Mouse (Mus musculus) kidney, embryonic 15.5 days (tissue): Measurements from ENCODE around the gene Hdhd3. TPM values are rescaled to one million over a fixed set of nuclear protein-coding genes. Genes with fewer than 3 reads are reported as not detected.

Source experiments
- ATAC-seq: fragments of 200-750 bp; cut with Nextera tagmentation; replicated peaks from 2 replicates; pipeline ENCODE4 v1.8.0; 2017; ENCODE audit warnings: moderate TSS enrichment; ENCODE audit not compliant: low FRiP score
- H3K27ac ChIP-seq: fragments of 300-500 bp; sonication (generic); 2 replicates; pipeline ENCODE4 v1.5.1; 2015; ENCODE audit warnings: mild to moderate bottlenecking, inconsistent platforms
- H3K27me3 ChIP-seq: fragments of 300-500 bp; sonication (generic); 2 replicates; pipeline ENCODE4 v1.6.1; 2015; ENCODE audit warnings: inconsistent platforms
- H3K36me3 ChIP-seq: fragments of 300-500 bp; sonication (generic); 2 replicates; pipeline ENCODE4 v1.6.1; 2015; ENCODE audit warnings: inconsistent platforms
- H3K4me1 ChIP-seq: fragments of 300-500 bp; sonication (generic); 2 replicates; pipeline ENCODE4 v1.6.1; 2015; ENCODE audit warnings: inconsistent platforms
- H3K4me2 ChIP-seq: fragments of 300-500 bp; sonication (generic); 2 replicates; pipeline ENCODE4 v1.6.1; 2015; ENCODE audit warnings: moderate library complexity, mild to moderate bottlenecking, inconsistent platforms
- H3K4me3 ChIP-seq: fragments of 300-500 bp; sonication (generic); replicated peaks from 2 replicates; pipeline ENCODE4 v1.5.1; 2015; ENCODE audit warnings: mild to moderate bottlenecking, inconsistent platforms
- H3K9ac ChIP-seq: fragments of 300-500 bp; sonication (generic); 2 replicates; pipeline ENCODE4 v1.6.1; 2015; ENCODE audit warnings: mild to moderate bottlenecking, inconsistent platforms
- H3K9me3 ChIP-seq: fragments of 300-500 bp; sonication (generic); replicated peaks from 2 replicates; pipeline ENCODE4 v1.6.1; 2016; ENCODE audit warnings: inconsistent platforms
- WGBS: fragments of 180-500 bp; shearing (Covaris S2); methylation state at CpG from one replicate; pipeline ENCODE4 v1.1.7; 2015; ENCODE audit warnings: mixed read lengths; 5-methylcytosine and 5-hydroxymethylcytosine counted together
- polyA plus RNA-seq: library from polyadenylated mRNA; unstranded; fragments of >200 nt; fragmentation: Nextera tagmentation; extraction: Ambion mirVana; gene quantifications from 2 replicates; pipeline ENCODE4 v1.2.1, GENCODE M21; 2015

Hdhd3 gene
- polyA plus RNA-seq, 1 experiment from 2014 or later: 14.7 TPM

- 96% methylated on average over 1 of the region's 1 CpGs for WGBS
- H3K4me2 ChIP-seq: no peak overlapping the region
- no peak for ATAC-seq
- no peaks in the 10 kb centered on the region for H3K27me3 ChIP-seq
- H3K36me3 ChIP-seq: peaks cover 6% of the 10 kb centered on the region
- no peaks in the 10 kb centered on the region for H3K9me3 ChIP-seq
- H3K4me1 ChIP-seq: 0 out of 2 replicates have a peak, but pooled peaks cover 5% of the 10 kb centered on the region
- no peak overlapping the region for H3K27ac ChIP-seq
- no peak overlapping the region for H3K9ac ChIP-seq
- no peak overlapping the region for H3K4me3 ChIP-seq
These were observed 35.1 kb downstream of the Hdhd3 start for GRCm38 (mm10) chr4:62468158-62468557.

DNA sequence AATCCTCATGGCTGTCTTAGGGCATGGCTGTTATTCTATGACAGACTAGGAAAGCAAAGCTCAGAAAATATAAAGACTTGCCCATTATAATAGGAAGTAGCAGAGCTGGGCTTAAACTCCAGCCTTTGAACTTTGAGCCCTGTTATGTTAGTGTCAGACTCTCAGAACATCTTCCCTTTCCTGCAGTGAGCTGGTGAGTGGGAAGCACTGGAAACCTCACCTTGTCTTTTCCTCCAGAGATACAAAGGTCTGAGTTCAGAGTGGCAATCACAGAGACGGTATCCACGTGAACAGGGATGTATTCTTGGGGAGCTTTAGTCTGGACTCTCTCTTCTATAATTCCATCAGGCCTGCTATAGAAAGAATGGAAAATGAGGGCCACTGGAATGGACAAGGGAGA lies 40.1 kb downstream of the Hdhd3 start:
- H3K4me2 ChIP-seq: no peak overlapping the region
- H3K27ac ChIP-seq: no peak overlapping the region
- ATAC-seq: no peak
- no peaks in the 10 kb centered on the region for H3K27me3 ChIP-seq
- no peak overlapping the region for H3K4me3 ChIP-seq
- H3K9me3 ChIP-seq: no peaks in the 10 kb centered on the region
- 92% methylated on average over 2 of the region's 2 CpGs for WGBS
- peaks cover 16% of the 10 kb centered on the region for H3K36me3 ChIP-seq
- H3K9ac ChIP-seq: no peak overlapping the region
- no peaks in the 10 kb centered on the region for H3K4me1 ChIP-seq

- Histone ChIP-seq H3K4me2 (no peak overlapping the region), H3K4me1 (no peaks in the 10 kb centered on the region), H3K36me3 (peaks cover 21% of the 10 kb centered on the region), H3K27me3 (no peaks in the 10 kb centered on the region), H3K4me3 (no peak overlapping the region), H3K27ac (no peak overlapping the region), H3K9me3 (no peaks in the 10 kb centered on the region), H3K9ac (no peak overlapping the region)
- 88% methylated on average over 8 of the region's 8 CpGs for WGBS
- no peak for ATAC-seq
These were observed 42.9 kb downstream of the Hdhd3 start for GRCm38 (mm10) chr4:62460348-62460747.

GRCm38 (mm10) chr4:62459081-62459480 lies 44.2 kb downstream of the Hdhd3 start:
- ATAC-seq: no peak
- Histone ChIP-seq H3K4me1 (no peaks in the 10 kb centered on the region), H3K27ac (no peak overlapping the region), H3K4me2 (no peak overlapping the region), H3K9me3 (no peaks in the 10 kb centered on the region), H3K36me3 (peaks cover 21% of the 10 kb centered on the region), H3K9ac (no peak overlapping the region), H3K27me3 (no peaks in the 10 kb centered on the region), H3K4me3 (no peak overlapping the region)
- 72% methylated on average over 3 of the region's 3 CpGs for WGBS

GRCm38 (mm10) chr4:62454995-62455394 lies 48.3 kb downstream of the Hdhd3 start:
- H3K9ac ChIP-seq: no peak overlapping the region
- 50% methylated on average over 5 of the region's 5 CpGs for WGBS
- H3K4me2 ChIP-seq: no peak overlapping the region
- no peaks in the 10 kb centered on the region for H3K9me3 ChIP-seq
- H3K4me3 ChIP-seq: no peak overlapping the region
- no peaks in the 10 kb centered on the region for H3K4me1 ChIP-seq
- no peak for ATAC-seq
- no peak overlapping the region for H3K27ac ChIP-seq
- no peaks in the 10 kb centered on the region for H3K27me3 ChIP-seq
- peaks cover 5% of the 10 kb centered on the region; the same call in 1 of the 2 replicates for H3K36me3 ChIP-seq

Other genes with a start within 250 kb of the Hdhd3 start
- gene Slc31a2, start 240.9 kb downstream of the Hdhd3 start, polyA plus RNA-seq: 23.9 and 26.5 TPM in 2 replicates
- 24.3 and 24.7 TPM in 2 replicates for gene Fkbp15, start 142.9 kb downstream of the Hdhd3 start, polyA plus RNA-seq
- gene Slc31a1, start 142.7 kb downstream of the Hdhd3 start, polyA plus RNA-seq: 50.9 and 53.9 TPM in 2 replicates
- 161 and 178 TPM in 2 replicates for gene Cdc26, start 94.8 kb downstream of the Hdhd3 start, polyA plus RNA-seq
- gene Prpf4, start 94.7 kb downstream of the Hdhd3 start, polyA plus RNA-seq: 23.5 and 24.9 TPM in 2 replicates
- 0.29 and 0.35 TPM in 2 replicates for gene Rnf183, start 68.2 kb downstream of the Hdhd3 start, polyA plus RNA-seq
- 11.8 and 13.6 TPM in 2 replicates for gene Wdr31, start 32.6 kb downstream of the Hdhd3 start, polyA plus RNA-seq
- 19.5 and 21.3 TPM in 2 replicates for gene Bspry, start 23.4 kb downstream of the Hdhd3 start, polyA plus RNA-seq
- gene Alad, start 16.5 kb upstream of the Hdhd3 start, polyA plus RNA-seq: 97.3 and 106 TPM in 2 replicates
- gene Pole3, start 21.6 kb upstream of the Hdhd3 start, polyA plus RNA-seq: 94.0 and 100 TPM in 2 replicates
- gene 4933430I17Rik, start 21.9 kb upstream of the Hdhd3 start, polyA plus RNA-seq: 0.47 and 0.57 TPM in 2 replicates
- 53.7 and 56.9 TPM in 2 replicates for gene Rgs3, start 56.4 kb upstream of the Hdhd3 start, polyA plus RNA-seq